Mouse (Mus musculus) cerebellum, adult 2 months (tissue): ENCODE results near the gene Rtraf. TPM values are rescaled to one million over a fixed set of nuclear protein-coding genes. Genes with fewer than 3 reads are reported as not detected.

Source experiments
- DNase-seq, 2 experiments: peaks; one replicate each; pipeline ENCODE4 v3.0.0; 2021
- H3K27ac ChIP-seq: fragments of 200-500 bp; 2 replicates; pipeline ENCODE4 v1.5.1; 2012; ENCODE audit warnings: low read length, control low read depth, inconsistent platforms; ENCODE audit not compliant: insufficient read depth
- H3K27me3 ChIP-seq: fragments of 200-500 bp; 2 replicates; pipeline ENCODE4 v1.6.1; 2012; ENCODE audit warnings: inconsistent platforms, mild to moderate bottlenecking, low read length, moderate library complexity; ENCODE audit not compliant: control insufficient read depth, insufficient read depth
- H3K4me1 ChIP-seq: fragments of 200-500 bp; 2 replicates; pipeline ENCODE4 v1.6.1; 2011; ENCODE audit warnings: low read length; ENCODE audit not compliant: control insufficient read depth, insufficient read depth
- H3K4me3 ChIP-seq: fragments of 200-500 bp; replicated peaks from 2 replicates; pipeline ENCODE3; 2011; ENCODE audit warnings: mild to moderate bottlenecking, low read depth, low read length, control low read depth; ENCODE audit not compliant: insufficient read depth
- CTCF ChIP-seq: fragments of 200-500 bp; IDR thresholded peaks from 2 replicates; pipeline ENCODE4 v1.5.1; 2011; ENCODE audit warnings: low read depth, mild to moderate bottlenecking, control low read depth, low read length, moderate library complexity, borderline replicate concordance; ENCODE audit not compliant: insufficient read depth
- POLR2A ChIP-seq: fragments of 200-500 bp; IDR thresholded peaks from 2 replicates; pipeline ENCODE4 v1.6.1; 2011; ENCODE audit warnings: low read length, control low read depth, borderline replicate concordance; ENCODE audit not compliant: insufficient read depth
- WGBS: fragments of 180-500 bp; shearing (Covaris S2); methylation state at CpG from one replicate; pipeline ENCODE4 v1.1.7; 2018; 5-methylcytosine and 5-hydroxymethylcytosine counted together
- polyA plus RNA-seq: library from polyadenylated mRNA; depleted of rRNA; stranded (reverse); fragments of >200 nt; gene quantifications from 2 replicates; pipeline ENCODE4 v1.2.3, GENCODE M21; 2012

Gene Rtraf
- polyA plus RNA-seq, 1 experiment = 80.7 TPM

GRCm38 (mm10) chr14:19807858-19808257, 15.8 kb downstream of the Rtraf start:
- WGBS = 99% methylated on average over 2 of the region's 2 CpGs
- Histone ChIP-seq H3K27ac (no peak overlapping the region), H3K4me3 (no peak overlapping the region), H3K4me1 (no peaks in the 10 kb centered on the region), H3K27me3 (no peaks in the 10 kb centered on the region)
- DNase-seq = no peak
- TF ChIP-seq CTCF (no peak), POLR2A (no peak)

GRCm38 (mm10) chr14:19807339-19807738, 16.3 kb downstream of the Rtraf start:
- TF ChIP-seq CTCF (no peak), POLR2A (no peak)
- H3K27me3 ChIP-seq = no peaks in the 10 kb centered on the region
- DNase-seq = peak in 1 of 2 experiments; percentile 22
- no peak overlapping the region for H3K4me3 ChIP-seq
- H3K4me1 ChIP-seq = no peaks in the 10 kb centered on the region
- 45% methylated on average over 3 of the region's 3 CpGs for WGBS
- H3K27ac ChIP-seq = no peak overlapping the region

DNA sequence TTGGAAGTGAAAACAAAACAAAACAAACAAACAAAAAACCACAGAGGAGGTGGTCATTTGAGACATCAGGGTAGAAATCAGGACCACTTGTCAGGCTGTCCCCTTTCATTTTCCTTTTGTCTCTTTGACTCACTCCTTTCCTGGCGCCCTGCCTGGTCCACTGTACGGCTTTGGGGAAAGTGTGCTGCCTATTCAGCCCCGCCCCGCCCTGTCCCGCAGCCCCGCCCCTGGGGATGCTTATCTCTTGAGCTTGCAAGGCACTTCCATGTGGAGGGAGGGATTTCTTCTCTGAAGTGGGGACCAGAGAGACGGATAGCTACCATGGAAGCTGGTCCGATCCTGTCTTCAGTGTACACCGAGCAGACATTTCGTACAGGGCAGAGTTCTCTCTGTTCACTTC, 20.0 kb downstream of the Rtraf start:
- DNase-seq = no peak
- Histone ChIP-seq H3K27me3 (no peaks in the 10 kb centered on the region), H3K4me1 (no peaks in the 10 kb centered on the region), H3K4me3 (no peak overlapping the region), H3K27ac (no peak overlapping the region)
- TF ChIP-seq CTCF = no peak
- TF ChIP-seq POLR2A = no peak
- WGBS = 62% methylated on average over 10 of the region's 10 CpGs

- no peak for DNase-seq
- TF ChIP-seq POLR2A (no peak), CTCF (no peak)
- 60% methylated on average over 4 of the region's 4 CpGs for WGBS
- Histone ChIP-seq H3K4me3 (no peak overlapping the region), H3K27ac (no peak overlapping the region), H3K27me3 (no peaks in the 10 kb centered on the region), H3K4me1 (no peaks in the 10 kb centered on the region)
Measured at GRCm38 (mm10) chr14:19803222-19803621, 20.4 kb downstream of the Rtraf start.

DNA sequence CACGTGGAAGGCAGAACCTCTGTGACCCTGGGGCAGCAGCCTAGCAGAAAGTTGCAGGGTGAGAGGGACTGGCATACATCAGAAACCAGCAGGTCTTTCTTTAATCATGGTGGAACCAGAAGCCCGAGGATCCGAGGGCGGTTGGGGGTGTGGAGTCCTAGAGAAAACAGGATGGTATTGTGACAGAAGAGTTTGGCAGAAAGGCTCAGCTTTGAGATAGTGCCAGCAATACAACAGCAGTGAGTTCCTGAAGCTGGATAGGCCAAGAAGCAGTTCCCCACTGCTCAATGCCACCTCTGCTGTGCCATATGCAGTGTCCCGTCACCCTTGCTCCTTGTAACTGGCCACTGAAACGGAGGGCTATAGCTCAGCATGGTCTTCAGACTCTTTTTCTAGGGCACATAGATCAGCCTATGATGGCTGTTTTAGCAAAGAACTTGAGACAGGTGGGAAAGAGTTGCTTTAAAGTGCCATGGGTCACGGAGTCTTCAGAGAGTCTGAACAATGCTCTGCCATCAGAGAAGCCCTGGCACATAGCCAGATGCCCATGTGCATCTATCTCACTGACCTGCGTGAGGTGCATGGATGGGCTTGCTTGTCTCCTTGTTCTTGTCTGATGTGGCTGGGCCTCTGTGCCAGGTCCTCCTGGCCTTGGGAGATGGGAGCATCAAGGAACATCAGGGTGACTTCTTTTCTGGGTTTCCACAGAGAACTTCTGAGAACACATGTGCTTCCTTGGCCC, 22.0 kb downstream of the Rtraf start:
- Histone ChIP-seq H3K27me3 (no peaks in the 10 kb centered on the region), H3K4me1 (no peaks in the 10 kb centered on the region), H3K4me3 (no peak overlapping the region), H3K27ac (no peak overlapping the region)
- no peak for DNase-seq
- WGBS = 26% methylated on average over 8 of the region's 8 CpGs
- TF ChIP-seq CTCF (no peak), POLR2A (no peak)

GRCm38 (mm10) chr14:19800485-19800884, 23.1 kb downstream of the Rtraf start:
- no peak overlapping the region for H3K27ac ChIP-seq
- H3K4me1 ChIP-seq = no peaks in the 10 kb centered on the region
- no peaks in the 10 kb centered on the region for H3K27me3 ChIP-seq
- WGBS = 63% methylated on average over 2 of the region's 2 CpGs
- no peak overlapping the region for H3K4me3 ChIP-seq
- TF ChIP-seq CTCF (no peak), POLR2A (no peak)
- no peak for DNase-seq

DNA sequence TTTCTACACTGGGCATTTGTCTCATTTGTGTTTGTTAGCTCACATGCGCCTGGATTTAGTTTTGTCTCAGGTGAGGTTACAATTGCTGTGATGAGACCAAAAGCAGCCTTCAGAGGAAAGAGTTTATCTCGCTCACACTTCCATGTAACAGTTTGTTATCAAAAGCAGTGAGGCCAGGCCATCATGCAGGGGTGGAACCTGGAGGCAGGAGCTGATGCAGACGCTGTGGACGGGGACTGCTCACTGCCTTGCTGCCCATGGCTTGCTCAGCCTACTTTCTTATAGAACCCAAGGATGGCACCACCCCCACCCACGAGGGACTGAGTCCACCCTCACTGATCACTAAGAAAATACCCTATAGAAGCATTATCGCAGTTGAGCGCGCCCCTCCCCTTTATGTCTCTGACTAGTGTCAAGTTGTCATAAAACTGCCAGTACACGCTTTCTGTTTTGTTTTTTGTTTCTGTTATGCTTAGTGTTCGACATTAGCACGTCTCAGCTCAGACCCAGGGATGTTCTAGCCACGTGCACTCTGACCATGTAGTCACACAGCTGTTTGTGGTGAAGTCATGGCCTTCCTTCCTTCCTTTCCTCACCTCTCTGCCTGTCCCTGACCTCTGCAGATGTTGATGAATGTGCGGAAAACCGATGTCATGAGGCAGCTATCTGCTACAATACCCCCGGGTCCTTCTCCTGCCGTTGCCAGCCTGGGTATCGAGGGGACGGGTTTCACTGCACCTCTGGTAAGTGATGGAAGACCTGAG, 26.9 kb downstream of the Rtraf start:
- Histone ChIP-seq H3K27ac (no peak overlapping the region), H3K4me3 (no peak overlapping the region), H3K4me1 (no peaks in the 10 kb centered on the region), H3K27me3 (no peaks in the 10 kb centered on the region)
- DNase-seq = no peak
- WGBS = 91% methylated on average over 18 of the region's 18 CpGs
- TF ChIP-seq CTCF = no peak
- no peak for TF ChIP-seq POLR2A

DNA sequence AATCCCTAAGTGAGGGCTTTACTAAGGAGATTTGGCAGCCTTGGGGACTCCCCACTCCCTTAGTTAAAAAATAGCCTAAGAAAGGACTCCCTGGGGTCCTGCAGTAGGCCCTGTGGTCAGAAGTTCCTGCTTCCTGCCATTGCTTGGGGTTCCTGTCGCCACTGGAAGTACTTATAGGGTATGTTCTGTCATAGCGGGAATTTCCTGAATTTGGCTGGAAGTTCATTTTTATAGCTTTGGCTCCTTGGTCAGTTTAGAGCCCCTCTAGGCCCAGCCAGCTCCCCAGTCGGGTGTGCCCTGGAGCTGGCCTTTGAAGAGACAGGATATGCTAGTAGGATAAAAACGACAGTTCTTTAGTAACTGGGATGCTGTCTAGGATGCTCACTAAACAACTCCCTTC, 28.7 kb downstream of the Rtraf start:
- no peak for DNase-seq
- WGBS = 66% methylated on average over 4 of the region's 4 CpGs
- no peak overlapping the region for H3K27ac ChIP-seq
- H3K4me3 ChIP-seq = no peak overlapping the region
- H3K4me1 ChIP-seq = no peaks in the 10 kb centered on the region
- H3K27me3 ChIP-seq = no peaks in the 10 kb centered on the region
- TF ChIP-seq CTCF (no peak), POLR2A (no peak)
